Mouse (Mus musculus) left cerebral cortex, adult 2 months (tissue): ENCODE data around the gene Smtnl1. TPM values are rescaled to one million over a fixed set of nuclear protein-coding genes. Genes with fewer than 3 reads are reported as not detected.

Experiments used
- DNase-seq, 2 experiments: peaks; one replicate each; pipeline ENCODE4 v3.0.0; 2021 to 2022; ENCODE audit warnings: low spot score in 2 of 2, mixed read lengths in 1 of 2; ENCODE audit errors: extremely low spot score in 1 of 2
- H3K27ac ChIP-seq: fragments of 200-600 bp; 2 replicates; pipeline ENCODE4 v1.8.1; 2022
- H3K4me3 ChIP-seq: fragments of 200-600 bp; 2 replicates; pipeline ENCODE4 v1.8.1; 2022
- CTCF ChIP-seq: fragments of 200-600 bp; IDR thresholded peaks from 2 replicates; pipeline ENCODE4 v1.8.1; 2022; ENCODE audit warnings: antibody characterized with exemption, mild to moderate bottlenecking, moderate library complexity
- intact Hi-C: fragments of 180-260 bp; cut with DNase I; formaldehyde crosslinking; loops from one replicate; pipeline ENCODE4 v1.15.1; 2025
- long read RNA-seq, 2 experiments: library from polyadenylated mRNA; stranded (forward); transcript quantifications; one replicate each; pipeline ENCODE4 v2.0.0; 2021; ENCODE audit warnings: borderline mapping rate in 2 of 2
- total RNA-seq, 2 experiments: library from RNA; stranded (reverse); gene quantifications; 2 replicates each; pipeline ENCODE4 v1.2.3; 2021

The Smtnl1 gene
- not detected for total RNA-seq
- long read RNA-seq, experiment 1 = 0 reads
- long read RNA-seq, experiment 2 = 0 reads

GRCm38 (mm10) chr2:84822552-84822951, at the start of gene Smtnl1:
TSS of gene Smtnl1 (minus strand) at chr2:84822652.
- no peak within 1 kb of the TSS for H3K27ac ChIP-seq

GRCm38 (mm10) chr2:84870623-84871160, 48.2 kb upstream of the Smtnl1 start:
- intact Hi-C loops = no loop called here
- Histone ChIP-seq H3K27ac (no peak overlapping the region; the same call in 1 of the 2 replicates), H3K4me3 (no peak overlapping the region)
- no peak for DNase-seq
- TF ChIP-seq CTCF = peak; percentile 20

More at GRCm38 (mm10) chr2:84822552-84822951, at the start of gene Smtnl1:
- intact Hi-C loops = no loop called here
- DNase-seq = no peak
- no peak for TF ChIP-seq CTCF
- no peak within 1 kb of the TSS for H3K4me3 ChIP-seq

GRCm38 (mm10) chr2:84868977-84869376, 46.5 kb upstream of the Smtnl1 start:
- Histone ChIP-seq H3K4me3 (no peak overlapping the region), H3K27ac (peak overlapping the region; percentile 36; the same call in 1 of the 2 replicates)
- no peak for DNase-seq
- TF ChIP-seq CTCF = no peak
- intact Hi-C loops = loop anchor here (5.0 kb wide), 1 partner anchor 37 kb away; no protein-coding TSS in a partner anchor

- peak overlapping the region; percentile 36; the same call in 1 of the 2 replicates for H3K27ac ChIP-seq
- peak; percentile 61 to 76 for DNase-seq
- no peak overlapping the region for H3K4me3 ChIP-seq
- intact Hi-C loops = loop anchor here (5.0 kb wide), 1 partner anchor 36 kb away; no protein-coding TSS in a partner anchor
- TF ChIP-seq CTCF = peak; percentile 77
Observed at GRCm38 (mm10) chr2:84868521-84868943, 46.1 kb upstream of the Smtnl1 start.

- peak overlapping the region; percentile 33 for H3K4me3 ChIP-seq
- TF ChIP-seq CTCF = peak; percentile 78
- peak; percentile 62 to 76 for DNase-seq
- peak overlapping the region; percentile 57 for H3K27ac ChIP-seq
- intact Hi-C loops = loop anchor here (1.0 to 5.0 kb wide), 2 partner anchors 23 to 34 kb away; no protein-coding TSS in a partner anchor
Observed at GRCm38 (mm10) chr2:84865616-84866571, 43.4 kb upstream of the Smtnl1 start.

GRCm38 (mm10) chr2:84862231-84862630, 39.8 kb upstream of the Smtnl1 start:
- intact Hi-C loops = no loop called here
- Histone ChIP-seq H3K27ac (no peak overlapping the region), H3K4me3 (no peak overlapping the region)
- DNase-seq = no peak
- TF ChIP-seq CTCF = no peak

GRCm38 (mm10) chr2:84861430-84861829, 39.0 kb upstream of the Smtnl1 start:
- H3K27ac ChIP-seq = no peak overlapping the region
- DNase-seq = no peak
- TF ChIP-seq CTCF = no peak
- intact Hi-C loops = no loop called here
- H3K4me3 ChIP-seq = no peak overlapping the region

GRCm38 (mm10) chr2:84859991-84860780, 37.7 kb upstream of the Smtnl1 start:
- H3K27ac ChIP-seq = no peak overlapping the region
- H3K4me3 ChIP-seq = no peak overlapping the region
- DNase-seq = no peak
- intact Hi-C loops = no loop called here
- no peak for TF ChIP-seq CTCF

- no peak overlapping the region for H3K27ac ChIP-seq
- intact Hi-C loops = no loop called here
- DNase-seq = no peak
- TF ChIP-seq CTCF = no peak
- no peak overlapping the region for H3K4me3 ChIP-seq
Observed at GRCm38 (mm10) chr2:84858551-84858950, 36.1 kb upstream of the Smtnl1 start.

- DNase-seq = no peak
- H3K27ac ChIP-seq = no peak overlapping the region
- intact Hi-C loops = loop anchor here (1.0 kb wide), 1 partner anchor 23 kb away; no protein-coding TSS in a partner anchor
- no peak overlapping the region for H3K4me3 ChIP-seq
- peak; percentile 68 for TF ChIP-seq CTCF
Observed at GRCm38 (mm10) chr2:84855732-84856131, 33.3 kb upstream of the Smtnl1 start.
